In genomic region chr10:95262388-95262787, GRCm38 (mm10) we compare ENCODE assay signal across 7 mouse cellular contexts.
DNase-seq lines count a peak whose midpoint lies in the region; ATAC-seq lines count a peak whose summit lies in the region.

No protein-coding gene starts in this region.

- no peak for ATAC-seq in megakaryocyte, adult 5-6 weeks (ENCODE audit: poor library complexity, severe bottlenecking)
- peak; percentile 73 for ATAC-seq in activated CD4-positive, CD25-positive, alpha-beta regulatory T cell, adult 4 months

- peaks cover 4% of the 10 kb centered on the region for H3K27me3 ChIP-seq in megakaryocyte, embryonic 14.5 days (replicated peaks)

- DNase-seq in heart, postnatal 10 days, result peak; percentile 53 to 59
- peak; percentile 50 to 58 for DNase-seq in thymus, postnatal 10 days (ENCODE audit: low spot score in 2 of 2)
- DNase-seq in cerebellum, adult 18-20 months, result no peak
- no peak for DNase-seq in gastrocnemius, postnatal 10 days

- intact Hi-C loops in heart, postnatal 10 days (cut with DNase I), result no loop called here

- no peaks in the 10 kb centered on the region for H3K9me3 ChIP-seq in megakaryocyte, embryonic 14.5 days

- peak overlapping the region; percentile 35 for H3K4me3 ChIP-seq in megakaryocyte, embryonic 14.5 days (replicated peaks)

- peaks cover 75% of the 10 kb centered on the region for H3K4me1 ChIP-seq in megakaryocyte, embryonic 14.5 days

- H3K36me3 ChIP-seq in megakaryocyte, embryonic 14.5 days (replicated peaks; ENCODE audit: low read length), result no peaks in the 10 kb centered on the region

Comparison
In these comparisons a context has a peak if more than half of its experiments do, and no peak if none do; other contexts are left out.
1. DNase-seq: peak in heart, postnatal 10 days (2 of 2) and thymus, postnatal 10 days (2 of 2); none in cerebellum, adult 18-20 months (0 of 2) and gastrocnemius, postnatal 10 days (single experiment).